ENCODE assay signal across 29 mouse cellular contexts in genomic region chr3:32500346-32500745, GRCm38 (mm10). TPM values are rescaled to one million over a fixed set of nuclear protein-coding genes. Genes with fewer than 3 reads are reported as not detected.
DNase-seq lines count a peak whose midpoint lies in the region; ATAC-seq and TF ChIP-seq lines count a peak whose summit lies in the region.
"Had no signal": no experiment of that assay in that cellular context is flagged by ENCODE, and none has a peak within 500 bp of the region (broad histone marks: within the 10 kb centered on the region; RNA-seq: fewer than 3 reads in every experiment).

No protein-coding gene starts in this region.

- peak; percentile 57 for DNase-seq in adrenal gland, adult 2 months
- no peak for DNase-seq in adrenal gland, postnatal 14 days
- peak; percentile 24 for DNase-seq in heart, adult 11 months
- no peak for DNase-seq in heart, postnatal 36 days
- peak; percentile 28 for DNase-seq in midbrain, embryonic 11.5 days (ENCODE audit: low spot score, missing footprints)
- no peak for DNase-seq in midbrain, postnatal 0 days (ENCODE audit: low spot score)
- no peak for DNase-seq in gastrocnemius, postnatal 4 days (ENCODE audit: low spot score in 2 of 2)
- DNase-seq: B cell, adult 2 months; cerebellum, adult 18-20 months; cerebellum, adult 9-10 months; cerebellum, postnatal 14 days; gastrocnemius, postnatal 10 days; gastrocnemius, postnatal 36 days; heart, adult 18-20 months; heart, postnatal 10 days; heart, postnatal 4 days had no signal

- intact Hi-C loops in heart, postnatal 36 days (cut with DNase I), result loop anchor here (10.0 kb wide), 1 partner anchor 706 kb away; no protein-coding TSS in a partner anchor

- 89% methylated on average over 2 of the region's 2 CpGs for WGBS in midbrain, embryonic 11.5 days
- 88% methylated on average over 2 of the region's 2 CpGs for WGBS in midbrain, postnatal 0 days

- H3K36me3 ChIP-seq in midbrain, embryonic 11.5 days (ENCODE audit: control insufficient read depth, insufficient read depth, low read length), result no peaks in the 10 kb centered on the region
- no peaks in the 10 kb centered on the region for H3K36me3 ChIP-seq in midbrain, postnatal 0 days (ENCODE audit: insufficient read depth, low read length)
- H3K36me3 ChIP-seq: embryonic facial prominence, embryonic 12.5 days; embryonic facial prominence, embryonic 15.5 days; G1E; heart, embryonic 12.5 days; heart, embryonic 15.5 days had no signal

- no peaks in the 10 kb centered on the region for H3K27me3 ChIP-seq in midbrain, embryonic 11.5 days (ENCODE audit: control insufficient read depth, insufficient read depth, low read length)
- H3K27me3 ChIP-seq in midbrain, postnatal 0 days (ENCODE audit: insufficient read depth, low read length), result no peaks in the 10 kb centered on the region
- H3K27me3 ChIP-seq: CH12.LX; embryonic facial prominence, embryonic 12.5 days; embryonic facial prominence, embryonic 15.5 days; forebrain, embryonic 13.5 days; heart, embryonic 12.5 days; heart, embryonic 15.5 days; Patski had no signal

- no peak overlapping the region for H3K9ac ChIP-seq in midbrain, embryonic 11.5 days (ENCODE audit: low read length)
- no peak overlapping the region for H3K9ac ChIP-seq in midbrain, postnatal 0 days (replicated peaks; ENCODE audit: low read length, poor library complexity, severe bottlenecking)
- H3K9ac ChIP-seq: embryonic facial prominence, embryonic 12.5 days; embryonic facial prominence, embryonic 15.5 days; forebrain, embryonic 13.5 days; heart, embryonic 12.5 days; heart, embryonic 15.5 days; hindbrain, embryonic 14.5 days had no signal

- H3K4me2 ChIP-seq in midbrain, embryonic 11.5 days, result no peak overlapping the region
- H3K4me2 ChIP-seq in midbrain, postnatal 0 days (ENCODE audit: low read depth, low read length, poor library complexity, severe bottlenecking), result no peak overlapping the region
- H3K4me2 ChIP-seq: embryonic facial prominence, embryonic 12.5 days; embryonic facial prominence, embryonic 15.5 days; forebrain, embryonic 13.5 days; heart, embryonic 12.5 days; heart, embryonic 15.5 days; hindbrain, embryonic 14.5 days had no signal

- ATAC-seq in midbrain, embryonic 11.5 days (ENCODE audit: low FRiP score), result no peak
- ATAC-seq in midbrain, postnatal 0 days (ENCODE audit: low FRiP score), result no peak
- ATAC-seq: forebrain, embryonic 13.5 days; forebrain, embryonic 16.5 days; hindbrain, postnatal 0 days; inflammation-experienced regulatory T-cells, adult 6 months; intestine, embryonic 16.5 days; Patski had no signal

- no peak overlapping the region for H3K27ac ChIP-seq in midbrain, embryonic 11.5 days (ENCODE audit: low read depth, low read length)
- H3K27ac ChIP-seq in midbrain, postnatal 0 days (ENCODE audit: low read depth, low read length), result no peak overlapping the region
- H3K27ac ChIP-seq: embryonic facial prominence, embryonic 12.5 days; embryonic facial prominence, embryonic 15.5 days; forebrain, embryonic 13.5 days; heart, embryonic 15.5 days; hindbrain, embryonic 14.5 days; hindbrain, postnatal 0 days had no signal

- peaks cover 10% of the 10 kb centered on the region; the same call in 1 of the 2 replicates for H3K4me1 ChIP-seq in midbrain, embryonic 11.5 days (ENCODE audit: control insufficient read depth, insufficient read depth, low read length)
- H3K4me1 ChIP-seq in midbrain, postnatal 0 days (ENCODE audit: insufficient read depth, low read length), result no peaks in the 10 kb centered on the region

- no peaks in the 10 kb centered on the region for H3K9me3 ChIP-seq in midbrain, embryonic 11.5 days (ENCODE audit: control insufficient read depth, low read length)
- no peaks in the 10 kb centered on the region for H3K9me3 ChIP-seq in midbrain, postnatal 0 days (ENCODE audit: low read length)
- H3K9me3 ChIP-seq: embryonic facial prominence, embryonic 12.5 days; embryonic facial prominence, embryonic 15.5 days; forebrain, embryonic 13.5 days; G1E; heart, embryonic 12.5 days; heart, embryonic 15.5 days had no signal

- no peak for TF ChIP-seq CTCF in midbrain, postnatal 0 days (IDR thresholded peaks at IDR 0.05)

- no peak overlapping the region for H3K4me3 ChIP-seq in midbrain, embryonic 11.5 days (ENCODE audit: low read depth, low read length)
- no peak overlapping the region for H3K4me3 ChIP-seq in midbrain, postnatal 0 days (ENCODE audit: low read depth, low read length)
- H3K4me3 ChIP-seq: embryonic facial prominence, embryonic 12.5 days; embryonic facial prominence, embryonic 15.5 days; forebrain, embryonic 13.5 days; heart, embryonic 12.5 days; heart, embryonic 15.5 days had no signal

RNA-seq across cellular contexts. Expression of gene Kcnmb3, which starts 8.3 kb away (rescaled TPM):
- total RNA-seq in adrenal gland, adult 2 months (2021), result 1 to 10 TPM in 1 of 2 experiments, under 1 TPM in 1; 0.17 to 1.2 TPM
- polyA plus RNA-seq in adrenal gland, adult 2 months (2012; rRNA removed), result not detected in 2 replicates
- 0.26 and 0.90 TPM in 2 replicates for total RNA-seq in adrenal gland, postnatal 14 days (2021)
- not detected for total RNA-seq in heart, postnatal 36 days (2021)
- polyA plus RNA-seq in midbrain, embryonic 11.5 days (2014; fragmentation: Nextera tagmentation; extraction: Ambion mirVana), result 0.08 and 0.15 TPM in 2 replicates
- total RNA-seq in midbrain, postnatal 0 days (2014; rRNA removed), result 0.24 TPM in 1 of 2 replicates, not detected in the other
- polyA plus RNA-seq in midbrain, postnatal 0 days (2015; fragmentation: Nextera tagmentation; extraction: Ambion mirVana), result 0.09 and 0.12 TPM in 2 replicates
- under 1 TPM in 1 of 2 experiments, not detected in 1; 0.41 TPM for total RNA-seq in gastrocnemius, postnatal 4 days (2021)
- total RNA-seq: G1E; heart, adult 18-20 months; hindbrain, postnatal 0 days had no signal
- polyA plus RNA-seq: G1E; heart, embryonic 12.5 days; heart, embryonic 15.5 days; hindbrain, postnatal 0 days; intestine, embryonic 16.5 days; Patski had no signal

RNA-seq across cellular contexts. Expression of gene Zfp639, which starts 9.7 kb away (rescaled TPM):
- 10 to 100 TPM; 30.7 to 31.9 TPM for total RNA-seq in adrenal gland, adult 2 months (2021)
- 14.1 and 19.7 TPM in 2 replicates for polyA plus RNA-seq in adrenal gland, adult 2 months (2012; rRNA removed)
- 37.0 and 38.9 TPM in 2 replicates for total RNA-seq in adrenal gland, postnatal 14 days (2021)
- total RNA-seq in heart, postnatal 36 days (2021), result 10 to 100 TPM; 27.3 to 31.6 TPM
- polyA plus RNA-seq in midbrain, embryonic 11.5 days (2014; fragmentation: Nextera tagmentation; extraction: Ambion mirVana), result 42.1 and 50.3 TPM in 2 replicates
- total RNA-seq in midbrain, postnatal 0 days (2014; rRNA removed), result 50.2 and 64.6 TPM in 2 replicates
- 40.6 and 43.5 TPM in 2 replicates for polyA plus RNA-seq in midbrain, postnatal 0 days (2015; fragmentation: Nextera tagmentation; extraction: Ambion mirVana)
- 10 to 100 TPM; 28.9 to 38.0 TPM for total RNA-seq in gastrocnemius, postnatal 4 days (2021)

RNA-seq across cellular contexts. Expression of gene Mfn1, which starts 28.9 kb away (rescaled TPM):
- 10 to 100 TPM; 76.0 to 80.1 TPM for total RNA-seq in adrenal gland, adult 2 months (2021)
- polyA plus RNA-seq in adrenal gland, adult 2 months (2012; rRNA removed), result 6.6 and 7.3 TPM in 2 replicates
- 73.9 and 92.5 TPM in 2 replicates for total RNA-seq in adrenal gland, postnatal 14 days (2021)
- 100 to 1,000 TPM; 432 to 477 TPM for total RNA-seq in heart, postnatal 36 days (2021)
- 29.7 and 31.2 TPM in 2 replicates for polyA plus RNA-seq in midbrain, embryonic 11.5 days (2014; fragmentation: Nextera tagmentation; extraction: Ambion mirVana)
- total RNA-seq in midbrain, postnatal 0 days (2014; rRNA removed), result 27.5 and 37.8 TPM in 2 replicates
- 29.9 and 39.4 TPM in 2 replicates for polyA plus RNA-seq in midbrain, postnatal 0 days (2015; fragmentation: Nextera tagmentation; extraction: Ambion mirVana)
- total RNA-seq in gastrocnemius, postnatal 4 days (2021), result 100 to 1,000 TPM in 1 of 2 experiments, 10 to 100 TPM in 1; 84.5 to 115 TPM

Comparison
In these comparisons a context has a peak if more than half of its experiments do, and no peak if none do; other contexts are left out.
1. DNase-seq: peak in adrenal gland, adult 2 months (single experiment), heart, adult 11 months (single experiment) and midbrain, embryonic 11.5 days (single experiment); none in adrenal gland, postnatal 14 days (single experiment), heart, postnatal 36 days (0 of 2), midbrain, postnatal 0 days (single experiment) and gastrocnemius, postnatal 4 days (0 of 2).